Mouse (Mus musculus) heart, embryonic 16.5 days (tissue): Measurements from ENCODE around the gene Usp54. TPM values are rescaled to one million over a fixed set of nuclear protein-coding genes. Genes with fewer than 3 reads are reported as not detected.

ENCODE experiments used
- ATAC-seq: fragments of 200-750 bp; cut with Nextera tagmentation; replicated peaks from 2 replicates; pipeline ENCODE4 v1.8.0; 2017; ENCODE audit warnings: moderate number of reproducible peaks; ENCODE audit not compliant: insufficient read depth, low FRiP score; ENCODE audit errors: extremely low read depth
- H3K27ac ChIP-seq: fragments of 300-500 bp; sonication (generic); 2 replicates; pipeline ENCODE4 v1.5.1; 2014; ENCODE audit warnings: mild to moderate bottlenecking, low read length, control low read depth, moderate library complexity
- H3K27me3 ChIP-seq: fragments of 300-500 bp; sonication (generic); 2 replicates; pipeline ENCODE4 v1.6.1; 2014; ENCODE audit warnings: low read length, mixed read lengths; ENCODE audit not compliant: control insufficient read depth, insufficient read depth
- H3K36me3 ChIP-seq: fragments of 300-500 bp; sonication (generic); 2 replicates; pipeline ENCODE4 v1.6.1; 2014; ENCODE audit not compliant: control insufficient read depth, insufficient read depth
- H3K4me1 ChIP-seq: fragments of 300-500 bp; sonication (generic); 2 replicates; pipeline ENCODE4 v1.6.1; 2014; ENCODE audit warnings: low read length, mixed read lengths; ENCODE audit not compliant: control insufficient read depth, insufficient read depth
- H3K4me2 ChIP-seq: fragments of 300-500 bp; sonication (generic); 2 replicates; pipeline ENCODE4 v1.6.1; 2014; ENCODE audit warnings: low read depth, mild to moderate bottlenecking, control low read depth, low read length
- H3K4me3 ChIP-seq: fragments of 300-500 bp; sonication (generic); 2 replicates; pipeline ENCODE4 v1.5.1; 2014; ENCODE audit warnings: mild to moderate bottlenecking, control low read depth, low read length
- H3K9ac ChIP-seq: fragments of 300-500 bp; sonication (generic); 2 replicates; pipeline ENCODE4 v1.6.1; 2014; ENCODE audit warnings: low read length, control low read depth
- H3K9me3 ChIP-seq: fragments of 300-500 bp; sonication (generic); replicated peaks from 2 replicates; pipeline ENCODE4 v1.6.1; 2016; ENCODE audit warnings: low read length; ENCODE audit not compliant: control insufficient read depth
- WGBS: fragments of 180-500 bp; shearing (Covaris S2); extraction: QIAGEN DNeasy Blood & Tissue Kit; methylation state at CpG from one replicate; pipeline ENCODE4 v1.1.7; 2014; 5-methylcytosine and 5-hydroxymethylcytosine counted together
- polyA plus RNA-seq: library from polyadenylated mRNA; unstranded; fragments of >200 nt; fragmentation: Nextera tagmentation; extraction: Ambion mirVana; gene quantifications from 2 replicates; pipeline ENCODE4 v1.2.1, GENCODE M21; 2015

Usp54 gene
- polyA plus RNA-seq, 1 experiment from 2014 or later, result 3.8 TPM

GRCm38 (mm10) chr14:20658902-20659301 lies 18.0 kb upstream of the Usp54 start:
- no peak overlapping the region for H3K4me3 ChIP-seq
- no peaks in the 10 kb centered on the region for H3K27me3 ChIP-seq
- peaks cover 27% of the 10 kb centered on the region for H3K4me1 ChIP-seq
- no peaks in the 10 kb centered on the region for H3K9me3 ChIP-seq
- H3K27ac ChIP-seq, result no peak overlapping the region
- WGBS, result 64% methylated on average over 6 of the region's 6 CpGs
- no peak overlapping the region for H3K4me2 ChIP-seq
- H3K36me3 ChIP-seq, result no peaks in the 10 kb centered on the region
- no peak overlapping the region for H3K9ac ChIP-seq
- no peak for ATAC-seq

- peaks cover 27% of the 10 kb centered on the region for H3K4me1 ChIP-seq
- H3K27ac ChIP-seq, result peak overlapping the region; percentile 48; the same call in 1 of the 2 replicates
- no peaks in the 10 kb centered on the region for H3K9me3 ChIP-seq
Measured at GRCm38 (mm10) chr14:20658326-20658725, 17.5 kb upstream of the Usp54 start.

GRCm38 (mm10) chr14:20656361-20656760 lies 15.5 kb upstream of the Usp54 start, which contains the start of gene Myoz1:
TSS of gene Myoz1 (minus strand) at chr14:20656540.
- Histone ChIP-seq H3K27ac (peak within 1 kb of the TSS; percentile 54), H3K9ac (peak within 1 kb of the TSS; percentile 55), H3K4me1 (peaks cover 22% of the 10 kb centered on the region), H3K9me3 (no peaks in the 10 kb centered on the region), H3K4me2 (peak within 1 kb of the TSS; percentile 57), H3K36me3 (no peaks in the 10 kb centered on the region), H3K4me3 (peak within 1 kb of the TSS; percentile 33), H3K27me3 (no peaks in the 10 kb centered on the region)
- WGBS, result 32% methylated on average over 11 of the region's 11 CpGs
- no peak for ATAC-seq

More at GRCm38 (mm10) chr14:20658326-20658725, 17.5 kb upstream of the Usp54 start:
- no peaks in the 10 kb centered on the region for H3K36me3 ChIP-seq
- H3K27me3 ChIP-seq, result no peaks in the 10 kb centered on the region
- H3K4me3 ChIP-seq, result no peak overlapping the region
- H3K9ac ChIP-seq, result no peak overlapping the region
- no peak for ATAC-seq
- H3K4me2 ChIP-seq, result no peak overlapping the region

GRCm38 (mm10) chr14:20655731-20656130 lies 14.9 kb upstream of the Usp54 start:
- H3K4me1 ChIP-seq, result peaks cover 22% of the 10 kb centered on the region
- WGBS, result 51% methylated on average over 9 of the region's 9 CpGs
- H3K36me3 ChIP-seq, result no peaks in the 10 kb centered on the region
- H3K27me3 ChIP-seq, result no peaks in the 10 kb centered on the region
- no peak for ATAC-seq
- peak overlapping the region; percentile 54 for H3K27ac ChIP-seq
- H3K9ac ChIP-seq, result peak overlapping the region; percentile 55
- H3K4me3 ChIP-seq, result no peak overlapping the region; the same call in 1 of the 2 replicates
- H3K4me2 ChIP-seq, result peak overlapping the region; percentile 57; the same call in 1 of the 2 replicates
- H3K9me3 ChIP-seq, result no peaks in the 10 kb centered on the region

- H3K4me3 ChIP-seq, result no peak overlapping the region
- peaks cover 15% of the 10 kb centered on the region for H3K4me1 ChIP-seq
- H3K4me2 ChIP-seq, result no peak overlapping the region
- no peak for ATAC-seq
- H3K36me3 ChIP-seq, result no peaks in the 10 kb centered on the region
- peak overlapping the region; percentile 54 for H3K27ac ChIP-seq
- no peak overlapping the region for H3K9ac ChIP-seq
- no peaks in the 10 kb centered on the region for H3K27me3 ChIP-seq
- 60% methylated on average over 9 of the region's 9 CpGs for WGBS
- no peaks in the 10 kb centered on the region for H3K9me3 ChIP-seq
Measured at GRCm38 (mm10) chr14:20654690-20655421, 14.0 kb upstream of the Usp54 start.

- WGBS, result 47% methylated on average over 4 of the region's 4 CpGs
- ATAC-seq, result 0 out of 2 replicates have a peak, but pooled peaks have one; percentile 21
- Histone ChIP-seq H3K4me3 (no peak overlapping the region), H3K9me3 (no peaks in the 10 kb centered on the region), H3K27me3 (no peaks in the 10 kb centered on the region), H3K4me1 (peaks cover 10% of the 10 kb centered on the region), H3K27ac (no peak overlapping the region), H3K4me2 (no peak overlapping the region), H3K36me3 (no peaks in the 10 kb centered on the region), H3K9ac (0 out of 2 replicates have a peak overlapping the region, but pooled peaks have one; percentile 20)
Measured at GRCm38 (mm10) chr14:20651722-20652256, 10.9 kb upstream of the Usp54 start.

GRCm38 (mm10) chr14:20651000-20651399 lies 10.1 kb upstream of the Usp54 start:
- Histone ChIP-seq H3K4me1 (peaks cover 4% of the 10 kb centered on the region), H3K4me2 (no peak overlapping the region), H3K4me3 (no peak overlapping the region), H3K27me3 (no peaks in the 10 kb centered on the region), H3K27ac (no peak overlapping the region), H3K36me3 (no peaks in the 10 kb centered on the region), H3K9ac (no peak overlapping the region), H3K9me3 (no peaks in the 10 kb centered on the region)
- no peak for ATAC-seq
- 74% methylated on average over 2 of the region's 2 CpGs for WGBS

GRCm38 (mm10) chr14:20646381-20646780 lies 5.5 kb upstream of the Usp54 start:
- H3K27ac ChIP-seq, result no peak overlapping the region
- no peaks in the 10 kb centered on the region for H3K9me3 ChIP-seq
- no peak overlapping the region for H3K9ac ChIP-seq
- no peaks in the 10 kb centered on the region for H3K27me3 ChIP-seq
- peaks cover 7% of the 10 kb centered on the region for H3K4me1 ChIP-seq
- H3K4me2 ChIP-seq, result no peak overlapping the region
- no peak for ATAC-seq
- H3K36me3 ChIP-seq, result no peaks in the 10 kb centered on the region
- no peak overlapping the region for H3K4me3 ChIP-seq

- no peak overlapping the region for H3K4me2 ChIP-seq
- ATAC-seq, result no peak
- no peak overlapping the region for H3K9ac ChIP-seq
- H3K4me1 ChIP-seq, result peaks cover 7% of the 10 kb centered on the region
- WGBS, result 55% methylated on average over 3 of the region's 3 CpGs
- H3K4me3 ChIP-seq, result no peak overlapping the region
- H3K9me3 ChIP-seq, result no peaks in the 10 kb centered on the region
- H3K36me3 ChIP-seq, result no peaks in the 10 kb centered on the region
- no peaks in the 10 kb centered on the region for H3K27me3 ChIP-seq
- H3K27ac ChIP-seq, result no peak overlapping the region
Measured at GRCm38 (mm10) chr14:20645547-20645946, 4.7 kb upstream of the Usp54 start.
